Mouse (Mus musculus) heart, embryonic 15.5 days (tissue): ENCODE results near the gene Klhl18. TPM values are rescaled to one million over a fixed set of nuclear protein-coding genes. Genes with fewer than 3 reads are reported as not detected.
"Not testable (repeated sequence)": the region's sequence is repeated elsewhere in the genome, so short reads cannot be mapped to it uniquely, and the experiment has no call there.

Source experiments
- ATAC-seq: fragments of 200-750 bp; cut with Nextera tagmentation; replicated peaks from 2 replicates; pipeline ENCODE4 v1.8.0; 2017; ENCODE audit warnings: low read depth, moderate TSS enrichment; ENCODE audit not compliant: insufficient number of reproducible peaks, insufficient read depth, low FRiP score
- H3K27ac ChIP-seq: fragments of 300-500 bp; sonication (generic); 2 replicates; pipeline ENCODE4 v1.5.1; 2015; ENCODE audit warnings: mild to moderate bottlenecking, inconsistent platforms
- H3K27me3 ChIP-seq: fragments of 300-500 bp; sonication (generic); 2 replicates; pipeline ENCODE4 v1.6.1; 2015; ENCODE audit warnings: inconsistent platforms
- H3K36me3 ChIP-seq: fragments of 300-500 bp; sonication (generic); 2 replicates; pipeline ENCODE4 v1.6.1; 2015; ENCODE audit warnings: mild to moderate bottlenecking, inconsistent platforms
- H3K4me1 ChIP-seq: fragments of 300-500 bp; sonication (generic); replicated peaks from 2 replicates; pipeline ENCODE4 v1.6.1; 2015; ENCODE audit warnings: inconsistent platforms
- H3K4me2 ChIP-seq: fragments of 300-500 bp; sonication (generic); 2 replicates; pipeline ENCODE4 v1.6.1; 2015; ENCODE audit warnings: inconsistent platforms, mild to moderate bottlenecking, moderate library complexity
- H3K4me3 ChIP-seq: fragments of 300-500 bp; sonication (generic); 2 replicates; pipeline ENCODE4 v1.5.1; 2015; ENCODE audit warnings: mild to moderate bottlenecking, inconsistent platforms
- H3K9ac ChIP-seq: fragments of 300-500 bp; sonication (generic); 2 replicates; pipeline ENCODE4 v1.6.1; 2015; ENCODE audit warnings: mild to moderate bottlenecking, inconsistent platforms
- H3K9me3 ChIP-seq: fragments of 300-500 bp; sonication (generic); replicated peaks from 2 replicates; pipeline ENCODE4 v1.6.1; 2016; ENCODE audit warnings: inconsistent platforms
- WGBS: fragments of 180-500 bp; shearing (Covaris S2); methylation state at CpG from one replicate; pipeline ENCODE4 v1.1.7; 2015; ENCODE audit warnings: mixed read lengths; 5-methylcytosine and 5-hydroxymethylcytosine counted together
- polyA plus RNA-seq: library from polyadenylated mRNA; unstranded; fragments of >200 nt; fragmentation: Nextera tagmentation; extraction: Ambion mirVana; gene quantifications from 2 replicates; pipeline ENCODE4 v1.2.1, GENCODE M21; 2015

Klhl18 gene
- polyA plus RNA-seq, 1 experiment from 2014 or later: 7.3 TPM

GRCm38 (mm10) chr9:110384369-110384929 is 92.0 kb downstream of the Klhl18 start:
- Histone ChIP-seq H3K4me1 (peaks cover 9% of the 10 kb centered on the region), H3K9me3 (no peaks in the 10 kb centered on the region), H3K27me3 (no peaks in the 10 kb centered on the region), H3K27ac (no peak overlapping the region), H3K4me2 (no peak overlapping the region), H3K9ac (no peak overlapping the region), H3K4me3 (no peak overlapping the region), H3K36me3 (peaks cover 60% of the 10 kb centered on the region)
- no peak for ATAC-seq
- WGBS: 82% methylated on average over 7 of the region's 7 CpGs

GRCm38 (mm10) chr9:110381292-110381691 is 95.2 kb downstream of the Klhl18 start:
- no peaks in the 10 kb centered on the region for H3K9me3 ChIP-seq
- ATAC-seq: no peak
- H3K27ac ChIP-seq: no peak overlapping the region
- no peak overlapping the region for H3K4me3 ChIP-seq
- H3K4me1 ChIP-seq: peaks cover 9% of the 10 kb centered on the region
- WGBS: 74% methylated on average over 12 of the region's 12 CpGs
- no peaks in the 10 kb centered on the region for H3K27me3 ChIP-seq
- no peak overlapping the region for H3K4me2 ChIP-seq
- H3K36me3 ChIP-seq: peaks cover 46% of the 10 kb centered on the region
- no peak overlapping the region for H3K9ac ChIP-seq

- 24% methylated on average over 21 of the region's 21 CpGs for WGBS
- Histone ChIP-seq H3K27me3 (no peaks in the 10 kb centered on the region), H3K9ac (no peak overlapping the region), H3K9me3 (no peaks in the 10 kb centered on the region), H3K4me2 (peak overlapping the region; percentile 56), H3K4me1 (peaks cover 9% of the 10 kb centered on the region), H3K27ac (no peak overlapping the region), H3K36me3 (peaks cover 40% of the 10 kb centered on the region), H3K4me3 (peak overlapping the region; percentile 24)
- ATAC-seq: peak; percentile 44; the same call in 1 of the 2 replicates
Observed at GRCm38 (mm10) chr9:110380662-110381061, 95.8 kb downstream of the Klhl18 start.

GRCm38 (mm10) chr9:110379361-110379760 is 97.1 kb downstream of the Klhl18 start:
- WGBS: 97% methylated on average over 8 of the region's 8 CpGs
- no peak for ATAC-seq
- Histone ChIP-seq H3K4me3 (no peak overlapping the region), H3K27ac (no peak overlapping the region), H3K9ac (no peak overlapping the region), H3K27me3 (no peaks in the 10 kb centered on the region), H3K4me2 (no peak overlapping the region), H3K36me3 (peaks cover 31% of the 10 kb centered on the region), H3K9me3 (no peaks in the 10 kb centered on the region), H3K4me1 (peaks cover 9% of the 10 kb centered on the region)

- H3K4me3 ChIP-seq, H3K4me1 ChIP-seq, H3K27ac ChIP-seq, H3K4me2 ChIP-seq, ATAC-seq, H3K9ac ChIP-seq, H3K27me3 ChIP-seq, H3K9me3 ChIP-seq: not testable (repeated sequence)
- H3K36me3 ChIP-seq: peaks cover 29% of the 10 kb centered on the region; the same call in 1 of the 2 replicates
- WGBS: 81% methylated on average over 15 of the region's 15 CpGs
Observed at GRCm38 (mm10) chr9:110377655-110378054, 98.8 kb downstream of the Klhl18 start.

Other genes starting within 250 kb of the Klhl18 start
- 2.0 and 2.6 TPM in 2 replicates for gene Cspg5, start 232.9 kb downstream of the Klhl18 start, polyA plus RNA-seq
- 11.7 and 14.3 TPM in 2 replicates for gene Elp6, start 171.5 kb downstream of the Klhl18 start, polyA plus RNA-seq
- gene Scap, start 143.4 kb downstream of the Klhl18 start, polyA plus RNA-seq: 17.5 and 23.0 TPM in 2 replicates
- gene Ptpn23, start 68.5 kb downstream of the Klhl18 start, polyA plus RNA-seq: 9.8 and 13.9 TPM in 2 replicates
- gene Ngp, start 56.9 kb downstream of the Klhl18 start, polyA plus RNA-seq: 4.1 and 5.4 TPM in 2 replicates
- gene Kif9, start 264 bp upstream of the Klhl18 start, polyA plus RNA-seq: 0.52 and 0.99 TPM in 2 replicates
- 19.7 and 20.8 TPM in 2 replicates for gene Setd2, start 55.9 kb upstream of the Klhl18 start, polyA plus RNA-seq
- gene Nradd, start 147.8 kb upstream of the Klhl18 start, polyA plus RNA-seq: 17.7 and 22.9 TPM in 2 replicates
- gene Nbeal2, start 177.5 kb upstream of the Klhl18 start, polyA plus RNA-seq: 1.8 and 4.2 TPM in 2 replicates
- gene Ccdc12, start 179.8 kb upstream of the Klhl18 start, polyA plus RNA-seq: 130 and 138 TPM in 2 replicates